Mouse (Mus musculus) natural killer cell, adult 2 months (primary cell): ENCODE results near the gene Spata31d1a.

Experiments
- DNase-seq, 2 experiments: peaks; one replicate each; pipeline ENCODE4 v3.0.0; 2022; ENCODE audit warnings: low spot score in 2 of 2

Spata31d1a gene

DNA sequence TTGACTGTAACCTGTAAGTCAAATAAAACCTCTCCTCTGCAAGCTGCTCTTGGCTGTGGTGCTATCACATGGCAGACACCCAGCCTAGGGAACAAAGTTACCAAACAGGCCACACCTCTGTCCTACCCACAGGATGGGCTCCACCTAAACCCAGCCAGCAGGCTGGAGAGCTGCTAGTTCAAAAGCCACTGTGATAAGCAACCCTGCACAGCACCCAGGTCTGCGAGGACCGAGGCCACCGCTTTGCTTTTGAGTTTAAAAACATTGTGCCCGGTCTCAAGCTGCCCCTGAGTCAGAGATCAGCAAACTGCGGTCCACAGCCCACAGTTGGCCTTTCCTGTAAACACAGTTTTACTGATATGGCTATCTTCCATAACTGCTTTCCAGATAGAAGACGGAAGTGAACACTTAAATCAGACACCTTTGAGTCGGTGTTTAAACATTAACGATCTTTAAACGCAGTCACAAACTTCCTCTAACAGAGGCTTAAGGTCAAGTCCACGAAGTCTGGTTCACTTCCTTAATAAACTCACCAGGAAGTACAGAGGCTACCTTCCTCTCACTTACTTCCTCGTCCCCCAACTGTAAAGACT is 41.5 kb downstream of the Spata31d1a start:
- DNase-seq: peak; percentile 67 to 70

DNA sequence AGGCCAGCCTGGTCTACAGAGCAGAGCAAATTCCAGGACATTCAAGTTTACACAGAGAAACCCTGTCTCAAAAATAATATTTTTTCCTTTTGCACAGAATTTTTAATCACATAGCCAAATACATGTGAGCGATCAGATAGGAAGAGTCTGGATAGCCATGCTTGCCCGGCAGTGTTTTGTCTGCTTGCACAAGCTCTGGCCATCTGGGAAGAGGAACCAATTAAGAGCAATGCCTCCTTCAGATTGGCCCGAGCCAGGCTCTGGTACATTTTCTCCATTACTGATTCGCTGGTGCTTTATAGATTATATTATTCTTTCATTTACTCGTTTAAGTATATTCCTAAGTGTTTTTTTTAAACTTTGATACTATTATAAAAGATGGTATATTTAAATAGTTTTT is 42.4 kb downstream of the Spata31d1a start:
- DNase-seq: no peak

- no peak for DNase-seq
These were observed 46.0 kb downstream of the Spata31d1a start for GRCm38 (mm10) chr13:59663939-59664712.

GRCm38 (mm10) chr13:59661966-59662365 is 48.2 kb downstream of the Spata31d1a start:
- DNase-seq: no peak

- DNase-seq: no peak
These were observed 48.7 kb downstream of the Spata31d1a start for GRCm38 (mm10) chr13:59661387-59661786.

- no peak for DNase-seq
These were observed 49.8 kb downstream of the Spata31d1a start for GRCm38 (mm10) chr13:59660371-59660770.

- no peak for DNase-seq
These were observed 52.3 kb downstream of the Spata31d1a start for GRCm38 (mm10) chr13:59657781-59658180.

DNA sequence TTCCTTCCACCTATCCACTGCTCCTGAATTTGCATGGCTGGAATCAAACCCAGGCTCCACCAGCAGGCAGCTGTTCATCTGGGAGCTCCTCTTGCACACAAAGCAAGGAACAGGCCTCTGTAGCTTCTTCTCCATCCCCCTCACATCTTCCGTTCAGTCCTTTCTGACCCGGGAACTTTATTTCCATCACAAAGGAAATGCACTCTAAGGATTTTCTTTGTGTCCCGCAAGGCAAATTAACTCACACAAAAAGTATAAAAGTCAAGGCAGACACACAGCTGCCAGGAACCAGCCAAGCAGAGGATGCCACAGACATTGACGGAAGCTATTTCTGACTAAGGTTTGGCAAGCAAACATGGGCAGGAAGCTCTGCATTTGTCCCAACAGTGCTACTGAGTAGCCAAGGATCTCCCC is 53.1 kb downstream of the Spata31d1a start:
- no peak for DNase-seq

- peak; percentile 59 to 72 for DNase-seq
These were observed 53.8 kb downstream of the Spata31d1a start for GRCm38 (mm10) chr13:59656316-59656832.

- DNase-seq: no peak
These were observed 54.3 kb downstream of the Spata31d1a start for GRCm38 (mm10) chr13:59655718-59656315.

DNA sequence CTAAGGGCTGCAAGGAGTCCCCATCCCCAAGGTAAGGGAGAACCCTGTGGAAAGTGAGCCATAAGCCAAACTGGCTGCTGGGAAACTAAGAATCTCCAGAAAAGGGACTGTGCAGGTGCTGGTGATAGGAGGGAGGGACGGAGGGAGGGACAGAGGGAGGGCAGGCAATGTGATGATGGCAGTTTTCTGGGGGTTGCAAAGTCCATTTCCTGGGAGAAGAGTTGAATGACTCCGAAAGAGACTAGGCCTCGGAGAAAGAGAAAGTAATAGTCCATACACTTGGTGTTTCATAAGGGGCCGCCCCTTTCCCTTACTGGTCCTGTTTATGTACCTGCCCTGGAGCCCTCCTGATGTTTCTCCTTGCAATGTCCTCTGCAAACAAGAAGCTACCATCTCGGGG is 55.7 kb downstream of the Spata31d1a start:
- no peak for DNase-seq

DNA sequence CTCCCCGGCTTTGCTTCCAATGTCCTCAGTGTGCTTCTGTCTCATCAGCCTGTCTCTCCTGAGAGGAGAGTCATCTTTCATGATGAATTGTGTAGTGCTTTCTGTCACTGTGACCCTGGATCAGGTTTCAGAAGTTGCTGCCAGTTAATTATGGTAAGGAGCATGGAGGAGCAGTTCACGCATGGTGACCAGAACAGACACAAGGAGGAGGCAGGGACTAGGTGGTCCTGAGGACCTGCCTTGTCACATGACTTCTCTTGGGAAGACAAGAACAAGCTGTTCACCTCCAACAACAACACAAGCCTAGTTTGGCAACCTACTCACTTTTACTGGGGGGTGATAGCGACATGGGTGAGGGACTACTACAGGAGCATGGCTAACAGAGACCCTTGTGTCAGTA is 57.0 kb downstream of the Spata31d1a start:
- DNase-seq: no peak

- DNase-seq: no peak
These were observed 57.5 kb downstream of the Spata31d1a start for GRCm38 (mm10) chr13:59652651-59653050.
